Mouse (Mus musculus): ENCODE measurements around the gene Zbtb46.

Zbtb46 gene

DNA sequence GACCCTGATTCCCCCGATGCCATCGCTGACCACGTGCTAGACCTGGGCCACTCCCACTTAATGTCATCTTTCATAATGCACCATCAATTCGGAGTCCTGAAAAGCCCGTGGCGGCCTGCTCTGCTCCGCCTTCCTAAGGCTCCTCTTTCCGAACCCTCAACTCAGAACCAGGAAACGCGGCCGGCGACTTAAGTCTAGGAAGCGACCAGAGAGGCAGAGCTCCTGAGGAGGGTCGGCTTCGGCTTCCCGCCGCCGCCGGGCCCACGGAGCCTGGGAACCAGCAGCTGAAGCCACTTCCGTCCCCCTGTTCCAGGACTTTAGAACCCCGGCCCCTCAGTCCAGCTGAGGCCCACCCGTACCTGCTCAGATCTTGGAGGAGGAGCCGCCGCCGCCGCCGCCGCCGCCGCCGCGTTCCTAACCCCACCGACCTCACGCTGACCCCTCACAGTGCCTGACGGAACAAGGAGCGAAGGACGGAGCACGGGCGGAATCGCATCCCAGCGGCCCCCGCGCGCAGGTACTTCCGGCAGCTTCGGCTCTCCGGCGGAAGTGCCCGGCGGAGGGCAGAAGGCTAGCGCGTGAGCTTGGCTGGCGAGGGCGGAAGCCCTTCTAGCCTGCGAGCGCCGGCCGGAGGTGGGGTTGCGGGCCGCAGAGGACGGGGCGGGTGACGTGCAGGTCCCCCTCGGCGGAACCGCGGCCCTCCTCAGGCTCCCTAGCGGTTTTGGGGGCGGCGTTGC, 94.2 kb downstream of the Zbtb46 start, which contains the start of the genes Zgpat and Arfrp1:
Zgpat (plus strand) TSS at position 69 of the 737 bp plus-strand sequence.
Arfrp1 (minus strand) TSS at position 545 of the 737 bp plus-strand sequence.
- peak; percentile 89 for DNase-seq (ENCODE audit: low read depth, low spot score)

DNA sequence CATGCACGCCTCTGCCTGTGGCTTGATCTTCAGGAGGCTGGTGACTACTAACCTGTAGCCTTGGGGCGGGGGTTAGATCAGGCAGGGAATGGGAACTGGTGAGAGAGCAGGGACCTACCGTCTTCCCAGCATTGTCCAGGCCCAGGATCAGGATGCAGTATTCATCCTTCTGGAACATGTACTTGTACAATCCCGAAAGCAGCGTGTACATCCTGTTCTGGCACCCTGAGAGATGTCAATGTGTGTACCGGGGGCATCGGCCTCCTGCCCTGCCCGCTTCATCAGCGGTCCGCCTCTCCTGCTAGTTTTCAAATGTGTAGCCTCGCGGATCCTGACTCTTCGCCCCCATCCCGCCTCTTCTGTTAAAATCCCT, 94.8 kb downstream of the Zbtb46 start:
- DNase-seq (ENCODE audit: low read depth, low spot score): no peak

DNA sequence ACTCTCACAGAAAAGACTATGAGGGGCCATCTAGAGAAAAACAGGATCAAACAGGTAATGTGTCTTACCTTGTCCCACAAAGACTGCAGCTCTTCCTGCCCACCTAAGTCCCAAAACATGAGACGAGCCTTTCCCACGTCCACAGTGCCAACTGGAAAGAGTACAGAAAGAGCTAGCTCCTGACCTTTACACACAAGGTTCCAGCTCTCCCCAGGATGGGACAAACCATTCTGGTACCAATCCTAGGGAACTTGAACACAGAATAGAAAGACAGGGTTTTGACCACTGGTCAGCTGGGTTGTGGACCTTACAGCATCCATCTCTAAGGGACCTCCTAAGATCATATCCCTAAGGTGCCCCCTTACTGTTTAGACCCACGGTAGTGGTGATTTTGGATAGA, 95.3 kb downstream of the Zbtb46 start:
- DNase-seq (ENCODE audit: low read depth, low spot score): no peak

DNA sequence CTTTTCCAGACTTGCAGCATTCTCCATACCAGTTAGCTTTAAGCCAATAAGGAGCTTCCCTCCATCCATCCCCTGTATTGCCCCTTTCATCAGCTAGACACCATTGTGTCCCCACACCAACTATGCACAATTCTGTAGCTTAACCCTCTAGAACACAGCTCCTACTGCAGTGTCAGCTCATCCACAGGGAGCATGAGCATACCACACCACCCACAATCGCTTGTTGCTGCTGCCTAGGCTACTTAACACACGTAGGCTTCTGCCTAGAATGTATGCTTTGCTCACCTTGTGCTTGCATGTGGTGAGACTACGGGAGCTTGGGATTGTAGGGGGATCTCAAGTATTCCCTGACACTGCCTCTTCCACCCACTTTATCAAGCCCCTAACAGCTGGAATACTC, 102.4 kb downstream of the Zbtb46 start:
- DNase-seq (ENCODE audit: low read depth, low spot score): no peak

DNA sequence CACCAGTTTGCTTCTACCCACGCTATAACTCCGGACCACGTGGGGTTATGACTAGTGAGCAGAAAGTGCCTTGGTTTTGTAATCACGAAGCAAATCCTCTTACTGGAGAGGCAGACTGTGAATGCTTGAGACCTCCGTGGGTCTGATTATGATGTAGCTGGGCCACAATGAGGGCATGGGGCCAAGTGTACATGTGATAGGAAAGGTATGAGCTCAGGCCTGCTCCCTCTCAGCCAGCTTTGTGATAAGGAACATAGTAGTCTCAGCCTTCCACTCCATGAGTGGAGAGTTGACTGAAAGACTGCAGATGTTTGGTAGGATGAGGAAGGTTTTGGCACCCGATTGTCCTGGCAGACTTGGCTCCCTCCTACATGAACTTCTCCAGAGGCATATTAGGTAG, 116.5 kb downstream of the Zbtb46 start:
- no peak for DNase-seq (ENCODE audit: low read depth, low spot score)

DNA sequence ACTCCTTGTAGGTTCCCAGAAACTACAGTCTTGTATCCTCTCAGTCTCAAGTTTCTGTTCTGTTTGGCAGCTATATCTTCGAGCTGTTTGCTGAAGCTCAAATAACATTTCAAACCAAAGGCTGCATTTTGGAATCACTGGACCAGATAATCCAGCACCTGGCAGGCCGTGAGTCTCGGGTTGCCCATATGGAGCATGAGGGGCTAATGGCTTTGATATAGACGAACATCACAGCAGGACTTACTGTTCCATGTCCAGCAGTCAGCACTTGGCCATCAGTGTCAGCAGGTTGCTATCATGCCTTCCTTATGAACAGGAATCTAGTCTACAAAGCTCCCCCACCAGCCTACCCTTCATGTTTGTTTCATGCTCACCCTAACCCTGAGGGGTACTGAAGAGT, 118.8 kb downstream of the Zbtb46 start:
- no peak for DNase-seq (ENCODE audit: low read depth, low spot score)
